Mouse (Mus musculus): ENCODE measurements around the gene Btbd35f29.
"Not testable (repeated sequence)": the region's sequence is repeated elsewhere in the genome, so short reads cannot be mapped to it uniquely, and the experiment has no call there.

Btbd35f29 gene

DNA sequence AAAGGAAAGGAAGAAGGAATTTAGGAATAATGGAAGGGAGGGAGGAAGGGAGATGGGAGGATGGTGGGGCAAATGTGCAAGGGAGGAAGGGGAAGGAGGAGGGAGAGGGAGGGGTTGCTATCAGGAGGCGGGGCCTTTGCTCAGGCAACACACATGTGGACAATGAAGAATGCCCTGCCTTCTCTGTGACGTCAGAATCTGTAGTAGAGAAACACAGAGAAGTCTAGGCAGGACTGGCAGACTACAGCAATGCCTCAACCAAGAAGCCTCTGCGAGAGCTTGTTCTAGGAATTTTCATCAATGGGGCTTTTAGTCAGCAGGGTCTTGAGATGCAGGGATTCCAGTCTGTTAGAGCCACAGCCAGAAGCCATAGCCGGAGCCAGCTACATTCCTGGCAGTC lies at the start of gene Btbd35f29:
TSS of gene Btbd35f29 (plus strand) at position 301 of the 400 bp plus-strand sequence.
- DNase-seq (ENCODE audit: low spot score in 2 of 2), result not testable (repeated sequence)

DNA sequence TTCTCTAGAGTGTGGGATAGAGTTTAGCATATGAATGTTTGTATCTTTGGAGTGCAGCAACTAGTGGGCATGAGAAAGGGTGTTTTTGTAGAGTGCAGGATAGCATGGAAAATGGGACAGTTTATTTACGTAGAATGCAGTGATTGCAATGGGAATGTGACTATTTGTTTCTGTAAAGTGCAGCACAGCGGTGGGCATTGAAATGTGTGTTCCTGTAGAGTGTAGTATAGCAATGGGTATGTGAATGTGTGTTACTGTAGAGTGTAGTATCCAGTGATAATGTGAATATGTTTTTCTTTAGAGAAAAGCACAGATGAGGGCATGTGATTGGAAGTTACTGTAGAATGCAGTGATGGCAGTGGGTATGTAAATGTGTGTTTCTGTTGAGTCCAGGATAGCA lies 23.9 kb downstream of the Btbd35f29 start:
- DNase-seq (ENCODE audit: low spot score in 2 of 2), result not testable (repeated sequence)

DNA sequence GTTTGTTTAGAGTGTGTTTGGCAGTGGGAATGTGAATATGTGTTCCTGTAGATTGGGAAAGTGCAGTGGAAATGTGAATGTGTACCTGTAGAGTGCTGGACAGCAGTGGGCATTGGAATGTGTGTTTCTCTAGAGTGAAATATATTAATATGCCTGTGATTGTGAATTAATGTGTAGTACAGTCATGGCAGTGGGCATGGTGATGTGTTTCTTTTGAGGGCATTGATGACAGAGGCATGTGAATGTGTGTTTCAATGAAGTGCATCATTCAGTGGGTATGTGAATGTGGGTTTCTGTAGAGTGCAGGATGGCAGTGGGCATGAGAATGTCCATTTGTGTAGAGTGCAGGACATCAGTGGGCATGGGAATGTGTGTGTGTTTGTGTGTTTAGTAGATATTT lies 27.7 kb downstream of the Btbd35f29 start:
- not testable (repeated sequence) for DNase-seq (ENCODE audit: low spot score in 2 of 2)

DNA sequence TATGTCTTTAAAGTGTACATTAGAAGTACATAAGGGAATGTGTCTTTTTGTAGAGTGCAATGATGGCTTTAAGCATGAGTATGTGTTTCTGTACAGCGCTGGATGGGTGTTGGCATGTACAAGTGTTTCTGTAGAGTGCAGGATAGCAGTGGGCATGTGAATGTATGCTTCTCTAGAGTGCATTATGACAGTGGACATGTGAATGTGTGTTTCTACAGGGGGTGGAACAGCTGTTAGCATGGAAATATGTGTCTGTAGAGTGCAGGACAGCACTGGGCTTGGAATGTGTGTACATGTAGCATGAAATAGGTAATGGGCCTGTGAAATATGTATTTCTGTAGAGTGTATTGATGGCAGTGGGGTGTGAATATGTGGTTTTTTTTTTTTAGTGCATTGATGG lies 28.4 kb downstream of the Btbd35f29 start:
- DNase-seq (ENCODE audit: low spot score in 2 of 2), result not testable (repeated sequence)

- not testable (repeated sequence) for DNase-seq (ENCODE audit: low spot score in 2 of 2)
These were observed 41.1 kb downstream of the Btbd35f29 start for GRCm38 (mm10) chrX:31158534-31159085.

DNA sequence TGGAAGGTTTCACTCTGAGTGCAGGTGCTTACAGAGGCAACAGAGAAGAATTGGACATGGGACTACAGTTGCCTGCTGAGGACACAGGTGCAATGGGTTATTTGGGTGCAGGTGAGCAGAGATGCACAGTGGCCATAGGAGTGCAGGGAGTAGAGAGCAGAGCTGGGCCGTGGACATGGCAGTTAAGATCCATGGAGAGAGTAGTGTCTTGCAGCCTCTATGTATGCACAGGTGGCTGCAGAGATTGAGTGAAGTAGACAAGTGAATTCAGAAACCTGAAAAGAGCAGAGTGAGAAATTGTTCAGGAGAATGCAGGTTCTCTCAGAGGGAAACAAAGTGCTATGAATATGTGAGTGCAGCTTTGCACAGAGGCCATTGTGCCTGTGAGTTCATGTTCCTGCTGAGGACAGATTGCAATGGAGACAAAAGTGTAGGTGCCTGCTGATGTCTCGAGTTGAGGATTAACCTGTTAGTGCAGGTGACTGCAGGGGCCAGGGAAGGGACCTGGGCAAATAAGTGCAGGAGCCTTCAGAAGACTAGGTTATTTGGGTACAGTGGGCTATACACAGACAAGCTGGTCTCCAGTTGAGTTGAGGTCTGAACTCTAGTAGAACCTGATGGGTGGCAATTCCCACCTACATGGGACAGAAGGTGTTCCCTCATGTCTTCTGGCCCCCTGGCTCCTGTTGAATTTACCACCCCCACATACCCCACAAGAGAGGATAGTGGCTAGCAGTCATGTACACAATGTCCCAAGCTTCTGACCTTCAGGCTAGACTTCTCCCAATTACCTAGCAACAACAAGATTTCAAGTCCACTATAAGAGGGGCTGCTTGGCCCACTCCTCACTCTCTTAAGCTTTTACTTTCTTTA lies 42.2 kb downstream of the Btbd35f29 start:
- DNase-seq (ENCODE audit: low spot score in 2 of 2), result not testable (repeated sequence)

DNA sequence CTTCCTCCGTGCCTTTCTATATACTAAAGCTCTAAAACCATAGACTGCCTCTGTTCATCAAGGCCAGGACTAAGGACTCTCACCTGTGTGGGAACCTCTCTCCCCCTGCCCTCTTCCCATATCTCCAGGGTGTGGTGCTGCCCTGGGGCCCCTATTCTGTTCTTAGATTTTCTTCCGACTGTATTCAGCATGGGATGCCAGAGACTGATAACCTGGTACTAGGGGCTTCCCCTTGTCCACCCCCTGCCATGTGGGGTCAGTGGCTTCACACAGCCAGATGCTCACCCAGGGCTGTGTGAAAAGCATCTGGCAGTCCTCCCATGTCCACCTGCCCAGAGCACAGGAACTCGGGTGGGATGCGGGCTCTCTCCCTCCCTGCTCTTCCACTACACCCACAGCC lies 43.1 kb downstream of the Btbd35f29 start:
- not testable (repeated sequence) for DNase-seq (ENCODE audit: low spot score in 2 of 2)

DNA sequence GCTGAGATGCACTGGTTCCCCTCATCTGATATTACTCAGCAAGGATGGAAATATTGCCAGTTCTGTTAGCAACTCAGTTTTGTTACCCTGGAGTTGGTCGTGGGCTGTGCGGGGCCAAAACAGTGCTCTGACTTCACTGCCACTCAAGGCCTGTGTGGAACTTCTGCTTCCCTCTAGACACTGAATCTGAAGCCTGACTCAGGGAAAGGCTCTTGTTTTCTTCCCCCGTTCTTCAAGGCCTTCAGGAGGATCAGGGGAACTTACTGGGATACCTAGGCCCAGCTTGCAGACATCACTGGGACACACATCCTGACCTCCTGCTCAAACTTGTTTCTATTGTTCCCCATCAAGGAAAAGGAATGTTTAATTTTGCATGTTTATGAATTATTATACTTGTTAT lies 45.2 kb downstream of the Btbd35f29 start:
- not testable (repeated sequence) for DNase-seq (ENCODE audit: low spot score in 2 of 2)

- DNase-seq (ENCODE audit: low spot score in 2 of 2), result not testable (repeated sequence)
These were observed 47.7 kb downstream of the Btbd35f29 start for GRCm38 (mm10) chrX:31165193-31165592.

All from right cerebral cortex, adult 2 months (tissue).